Mouse (Mus musculus) regulatory T cell (primary cell): Measurements from ENCODE around the gene Nup50.

Experiments used
- in situ Hi-C: fragments of 300-600 bp; cut with MboI, MseI; formaldehyde crosslinking; loops from one replicate; pipeline ENCODE4 v1.15.1; 2025; ENCODE audit warnings: high pct_unique_total_duplicates

The Nup50 gene

DNA sequence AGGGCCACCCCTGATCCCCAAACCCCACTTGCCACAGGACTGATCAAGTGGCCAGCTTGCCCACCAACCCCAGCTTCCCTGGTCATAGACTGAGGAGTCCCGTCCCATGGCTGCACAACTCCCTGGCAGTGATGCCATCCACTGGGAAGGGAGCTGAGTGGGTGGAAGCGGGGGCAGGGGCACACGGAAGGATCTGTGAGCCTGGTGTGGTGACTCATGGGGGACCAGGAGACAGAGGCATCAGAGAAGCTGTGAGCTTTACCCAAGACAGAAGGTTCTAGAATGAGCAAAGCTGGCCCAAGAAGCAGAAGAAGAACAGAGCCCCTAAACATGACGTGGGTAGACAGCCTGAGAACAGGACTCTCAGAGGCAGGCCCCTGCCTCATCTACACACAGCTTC lies 26.8 kb downstream of the Nup50 start:
- in situ Hi-C loops: no loop called here

DNA sequence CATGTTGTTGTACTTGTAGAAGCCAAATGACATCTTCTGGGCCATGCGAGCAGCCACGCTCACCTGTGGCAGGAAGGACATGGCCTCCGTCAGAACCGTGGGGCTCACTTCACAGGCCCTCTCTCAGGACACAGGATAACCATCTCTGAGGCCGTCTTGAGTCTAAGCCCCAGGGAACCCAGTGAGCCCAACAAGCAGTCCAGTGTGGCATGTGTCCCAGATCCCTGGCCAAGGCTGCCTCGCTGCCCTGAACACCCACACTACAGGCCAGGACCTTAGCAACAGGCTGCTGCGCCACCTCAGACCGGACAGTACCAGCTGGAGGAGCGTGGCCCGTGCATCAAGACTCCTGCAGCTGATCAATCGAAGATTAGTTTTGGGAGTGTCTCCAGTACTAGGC lies 30.0 kb downstream of the Nup50 start:
- in situ Hi-C loops: no loop called here

- in situ Hi-C loops: no loop called here
These were observed 34.6 kb downstream of the Nup50 start for GRCm38 (mm10) chr15:84957851-84958250.

DNA sequence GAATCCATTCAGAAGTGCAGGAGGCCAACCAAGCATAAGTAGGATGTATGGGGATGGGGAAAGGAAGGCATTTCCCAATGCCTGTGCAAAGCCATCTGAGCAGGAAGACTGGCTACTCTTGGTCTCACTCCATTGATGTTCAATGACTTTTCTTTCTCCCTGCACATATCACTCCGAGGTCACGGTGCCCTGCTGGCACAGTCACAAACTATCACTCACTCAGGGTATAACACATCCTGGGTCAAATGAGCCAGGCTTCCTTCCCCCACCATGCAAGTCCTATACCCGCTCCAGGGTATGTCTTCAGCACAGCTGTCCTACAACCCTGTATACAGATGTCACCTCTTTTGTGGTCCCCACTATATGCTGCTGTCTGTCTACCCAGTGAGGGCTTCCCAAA lies 35.1 kb downstream of the Nup50 start:
- in situ Hi-C loops: no loop called here

GRCm38 (mm10) chr15:84959891-84960290 lies 36.7 kb downstream of the Nup50 start:
- in situ Hi-C loops: no loop called here

DNA sequence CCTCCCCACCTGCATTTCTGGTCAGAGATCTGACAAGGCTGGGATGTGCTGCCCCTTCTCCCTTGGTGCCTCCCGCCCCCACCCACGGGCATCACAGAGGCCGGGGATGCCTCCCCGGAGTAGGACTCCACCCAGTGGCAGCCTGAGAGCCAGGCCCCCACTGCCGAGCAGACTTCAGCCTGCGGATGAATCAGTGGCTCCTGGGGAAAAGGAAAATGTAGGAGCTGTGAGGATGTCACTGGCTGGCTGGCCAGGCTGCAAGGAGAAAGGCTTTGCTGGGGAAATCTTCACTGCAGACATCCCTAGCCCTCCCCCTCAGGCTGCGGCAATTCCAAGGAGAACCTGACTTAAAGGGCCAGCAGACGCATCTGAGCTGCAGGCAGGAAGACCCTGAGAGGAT lies 37.5 kb downstream of the Nup50 start:
- in situ Hi-C loops: no loop called here

DNA sequence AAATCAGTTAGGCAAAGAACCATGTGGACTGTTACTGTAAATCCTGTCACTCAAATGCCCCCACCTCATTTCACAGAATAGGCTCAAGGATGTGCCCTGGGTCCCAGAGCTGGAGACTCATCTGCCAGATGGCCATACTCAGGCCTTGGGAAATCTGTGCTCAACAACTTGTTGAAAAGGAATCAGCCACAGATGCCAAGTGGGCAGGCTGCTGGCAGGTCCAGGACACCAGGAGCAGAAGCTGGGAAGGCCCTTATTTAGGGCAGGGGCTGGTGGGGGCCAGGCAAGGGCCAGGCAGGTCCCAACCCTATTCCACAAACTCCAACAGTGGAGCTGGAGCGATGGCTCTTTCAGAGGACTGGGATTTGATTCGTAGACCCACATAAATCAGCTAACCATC lies 39.3 kb downstream of the Nup50 start:
- in situ Hi-C loops: no loop called here

DNA sequence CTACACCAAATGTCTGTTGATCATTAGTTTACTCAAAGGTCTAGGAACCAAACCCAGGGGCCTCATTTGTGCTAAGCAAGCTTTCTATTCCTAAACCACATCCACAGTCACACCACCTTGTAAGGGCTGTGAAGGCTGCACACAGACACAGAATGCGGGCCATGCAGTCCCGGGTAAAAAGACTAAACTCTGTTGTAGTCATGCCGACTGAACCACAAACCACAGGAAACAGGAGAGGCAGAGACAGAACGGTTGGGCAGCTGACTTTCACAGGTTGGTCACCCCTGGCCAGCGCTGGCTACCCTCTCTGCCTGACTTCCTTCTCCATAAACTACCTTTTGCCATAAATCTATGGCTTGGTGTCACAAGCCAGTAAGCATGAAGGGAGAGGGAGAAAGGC lies 41.6 kb downstream of the Nup50 start:
- in situ Hi-C loops: no loop called here

- in situ Hi-C loops: no loop called here
These were observed 42.6 kb downstream of the Nup50 start for GRCm38 (mm10) chr15:84965575-84966360.

GRCm38 (mm10) chr15:84968534-84968933 lies 45.3 kb downstream of the Nup50 start:
- in situ Hi-C loops: no loop called here

GRCm38 (mm10) chr15:84972860-84973543 lies 49.8 kb downstream of the Nup50 start:
- in situ Hi-C loops: no loop called here

DNA sequence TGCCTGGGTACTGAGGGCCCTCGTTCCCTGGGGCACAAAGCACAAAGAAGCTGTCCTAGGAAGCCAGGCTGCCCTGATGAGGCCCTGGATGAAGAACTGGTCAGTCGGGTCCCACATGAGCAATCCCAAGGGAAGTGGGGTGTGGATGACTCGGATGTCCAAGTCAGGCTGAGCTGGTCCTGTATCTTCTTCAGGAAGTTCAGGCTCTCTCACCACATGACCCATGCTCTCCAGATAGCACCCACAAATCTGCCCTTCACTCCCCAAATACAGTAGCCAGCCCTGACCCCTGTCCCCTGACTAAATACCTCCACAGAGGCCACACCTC lies 50.3 kb downstream of the Nup50 start:
- in situ Hi-C loops: no loop called here

DNA sequence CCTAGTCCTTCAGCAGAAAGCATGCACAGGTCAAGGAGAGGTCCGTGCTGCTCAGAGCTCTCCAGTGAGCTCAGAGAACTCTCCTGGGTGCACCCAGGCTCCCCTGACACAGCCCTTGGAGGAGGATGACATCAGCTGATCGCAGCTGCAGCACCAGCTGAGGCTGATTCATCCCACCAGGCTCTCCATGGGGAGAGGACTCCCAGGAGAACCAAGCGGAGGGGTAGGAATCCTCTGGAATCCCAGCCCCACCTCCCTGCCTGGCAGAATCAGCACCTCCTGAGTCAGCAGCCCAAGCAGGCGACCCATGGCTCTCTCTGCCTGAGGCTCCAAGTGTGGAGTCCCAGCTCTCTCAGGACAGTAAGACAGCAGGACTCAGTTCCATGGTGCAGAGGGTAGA lies 52.5 kb downstream of the Nup50 start:
- in situ Hi-C loops: no loop called here

GRCm38 (mm10) chr15:84981609-84982313 lies 58.5 kb downstream of the Nup50 start:
- in situ Hi-C loops: no loop called here

- in situ Hi-C loops: no loop called here
These were observed 59.7 kb downstream of the Nup50 start for GRCm38 (mm10) chr15:84982888-84983287.

DNA sequence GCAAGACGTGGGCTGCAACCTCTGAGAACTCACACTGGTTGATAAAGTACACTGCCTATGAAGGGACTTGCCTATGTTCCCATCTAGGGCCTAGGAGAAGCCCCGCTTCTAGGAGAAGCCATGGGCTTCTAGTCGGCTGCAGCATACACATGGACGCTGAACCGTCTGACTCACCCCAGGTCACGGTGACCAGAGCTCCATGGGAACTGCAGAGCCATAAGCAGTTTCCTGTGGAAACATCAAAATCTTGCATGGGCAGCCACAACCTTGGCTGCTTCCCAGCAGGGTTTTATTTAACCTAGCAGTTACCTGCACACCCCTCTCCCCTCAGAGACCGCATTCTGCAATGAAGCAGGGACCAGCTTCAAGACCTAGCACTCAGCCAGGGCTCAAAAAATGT lies 60.5 kb downstream of the Nup50 start:
- in situ Hi-C loops: no loop called here

DNA sequence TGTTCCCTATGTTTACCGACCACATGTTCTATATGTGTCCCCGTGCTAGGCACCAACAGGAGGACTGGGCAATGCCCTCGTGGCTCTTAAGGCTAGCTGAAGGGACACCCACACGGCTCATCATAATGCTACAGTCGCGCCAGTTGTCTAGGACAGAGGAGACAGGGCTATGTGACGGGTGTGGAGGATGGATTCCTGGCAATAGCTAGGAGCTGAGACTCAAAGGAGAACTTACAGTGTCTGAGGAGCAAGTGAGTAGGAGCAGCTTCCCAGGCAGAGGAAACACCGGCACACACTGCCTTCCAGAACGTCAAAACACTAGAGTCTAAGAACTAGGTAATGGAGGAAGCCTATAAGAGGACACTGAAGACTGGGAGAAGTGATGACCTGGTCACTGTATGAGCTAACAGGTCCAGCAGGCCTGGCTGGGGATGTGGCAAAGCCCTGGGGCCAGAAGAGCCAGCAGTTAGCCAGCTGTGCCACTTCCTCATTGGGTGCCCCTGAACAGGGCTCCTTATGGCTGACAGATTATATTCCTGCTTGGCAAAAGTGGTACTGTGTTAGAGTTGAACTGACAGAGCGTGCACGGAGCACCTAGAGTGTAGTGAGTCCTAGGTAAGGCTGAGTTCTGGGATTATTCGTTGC lies 62.4 kb downstream of the Nup50 start:
- in situ Hi-C loops: loop anchor here (5.0 kb wide), 1 partner anchor 63 kb away; the partner anchor contains the start of genes Gm29666 and Nup50

- in situ Hi-C loops: loop anchor here (5.0 kb wide), 1 partner anchor 64 kb away; the partner anchor contains the start of genes Gm29666 and Nup50
These were observed 63.2 kb downstream of the Nup50 start for GRCm38 (mm10) chr15:84986171-84987019.

DNA sequence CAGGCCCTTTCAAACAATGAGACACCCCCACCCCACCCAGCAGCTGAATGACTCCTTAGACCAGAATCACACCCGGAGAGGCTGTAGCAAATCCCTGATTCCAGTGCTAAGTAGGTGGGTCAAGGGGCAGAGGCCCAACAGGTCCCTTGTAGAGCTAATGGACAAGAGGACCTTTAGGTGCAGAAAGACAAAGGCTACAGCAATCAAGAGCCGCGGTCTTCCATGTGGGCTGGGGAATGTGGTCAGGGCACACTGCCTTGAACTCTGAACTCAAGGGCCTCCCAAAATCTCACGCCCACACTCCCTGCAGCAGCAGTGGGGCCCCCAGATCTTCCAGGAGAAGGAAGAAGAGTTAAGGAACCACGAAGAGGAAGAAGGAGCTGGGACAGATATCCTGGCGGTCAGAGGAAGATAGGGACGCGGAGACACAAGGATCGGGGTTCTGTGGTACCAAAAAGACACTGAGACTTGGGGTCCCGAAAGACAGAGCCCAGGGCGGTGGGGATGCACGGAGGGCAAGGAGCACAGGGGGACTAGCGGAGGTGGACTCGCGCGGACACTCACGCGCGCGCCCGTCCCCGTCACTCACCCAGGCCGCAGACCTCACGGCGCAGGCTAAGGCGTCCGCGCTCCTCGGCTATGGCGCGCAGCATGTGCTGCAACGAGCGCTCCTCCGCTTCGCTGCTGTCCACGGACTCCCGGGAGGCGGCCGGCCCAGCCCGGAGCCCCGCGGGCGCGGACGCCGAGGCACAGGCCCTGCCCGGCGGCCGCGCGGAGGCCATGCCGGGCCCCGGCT lies 64.0 kb downstream of the Nup50 start:
- in situ Hi-C loops: loop anchor here (5.0 kb wide), 1 partner anchor 65 kb away; the partner anchor contains the start of genes Gm29666 and Nup50
